Mouse (Mus musculus) liver, embryonic 11.5 days (tissue): ENCODE data around the gene Cdca4. TPM values are rescaled to one million over a fixed set of nuclear protein-coding genes. Genes with fewer than 3 reads are reported as not detected.

ENCODE experiments used
- ATAC-seq: fragments of 200-750 bp; cut with Nextera tagmentation; replicated peaks from 2 replicates; pipeline ENCODE4 v1.8.0; 2017; ENCODE audit warnings: moderate number of reproducible peaks, mild to moderate bottlenecking, moderate TSS enrichment, moderate library complexity; ENCODE audit not compliant: low FRiP score
- DNase-seq: peaks from one replicate; pipeline ENCODE4 v3.0.0-alpha.2; 2017; ENCODE audit warnings: low spot score
- H3K27ac ChIP-seq: fragments of 300-500 bp; sonication (generic); 2 replicates; pipeline ENCODE4 v1.5.1; 2014; ENCODE audit warnings: mild to moderate bottlenecking, low read depth, low read length, control low read depth
- H3K27me3 ChIP-seq: fragments of 300-500 bp; sonication (generic); replicated peaks from 2 replicates; pipeline ENCODE4 v1.6.1; 2014; ENCODE audit warnings: low read length, mixed read lengths; ENCODE audit not compliant: control insufficient read depth, insufficient read depth
- H3K36me3 ChIP-seq: fragments of 300-500 bp; sonication (generic); 2 replicates; pipeline ENCODE4 v1.6.1; 2014; ENCODE audit warnings: mild to moderate bottlenecking, low read length, moderate library complexity, mixed read lengths; ENCODE audit not compliant: control insufficient read depth, insufficient read depth
- H3K4me1 ChIP-seq: fragments of 300-500 bp; sonication (generic); replicated peaks from 2 replicates; pipeline ENCODE4 v1.6.1; 2014; ENCODE audit warnings: low read length, mixed read lengths; ENCODE audit not compliant: control insufficient read depth, insufficient read depth
- H3K4me2 ChIP-seq: fragments of 300-500 bp; sonication (generic); 2 replicates; pipeline ENCODE4 v1.6.1; 2014; ENCODE audit warnings: mild to moderate bottlenecking, control low read depth, moderate library complexity
- H3K4me3 ChIP-seq: fragments of 300-500 bp; sonication (generic); 2 replicates; pipeline ENCODE4 v1.5.1; 2014; ENCODE audit warnings: low read depth, low read length, control low read depth
- H3K9ac ChIP-seq: fragments of 300-500 bp; sonication (generic); 2 replicates; pipeline ENCODE4 v1.6.1; 2014; ENCODE audit warnings: low read depth, low read length, control low read depth
- H3K9me3 ChIP-seq: fragments of 300-500 bp; sonication (generic); 2 replicates; pipeline ENCODE4 v1.6.1; 2016; ENCODE audit warnings: low read length, inconsistent platforms, mixed read lengths; ENCODE audit not compliant: control insufficient read depth
- WGBS: fragments of 180-500 bp; shearing (Covaris S2); extraction: QIAGEN DNeasy Blood & Tissue Kit; methylation state at CpG from one replicate; pipeline ENCODE4 v1.1.7; 2014; 5-methylcytosine and 5-hydroxymethylcytosine counted together
- polyA plus RNA-seq: library from polyadenylated mRNA; unstranded; fragments of >200 nt; fragmentation: Nextera tagmentation; extraction: Ambion mirVana; gene quantifications from 2 replicates; pipeline ENCODE4 v1.2.1, GENCODE M21; 2014

The Cdca4 gene
- polyA plus RNA-seq, 1 experiment from 2014 or later = 111 TPM

GRCm38 (mm10) chr12:112860765-112861164, 31.5 kb upstream of the Cdca4 start:
- Histone ChIP-seq H3K4me3 (no peak overlapping the region), H3K9me3 (no peaks in the 10 kb centered on the region), H3K4me2 (no peak overlapping the region), H3K36me3 (no peaks in the 10 kb centered on the region), H3K9ac (no peak overlapping the region), H3K27me3 (no peaks in the 10 kb centered on the region), H3K27ac (no peak overlapping the region), H3K4me1 (no peaks in the 10 kb centered on the region)
- 48% methylated on average over 7 of the region's 7 CpGs for WGBS
- DNase-seq (no peak), ATAC-seq (no peak)

GRCm38 (mm10) chr12:112859930-112860329, 30.7 kb upstream of the Cdca4 start:
- no peak overlapping the region for H3K27ac ChIP-seq
- H3K4me3 ChIP-seq = no peak overlapping the region
- no peak overlapping the region for H3K9ac ChIP-seq
- H3K9me3 ChIP-seq = no peaks in the 10 kb centered on the region
- H3K36me3 ChIP-seq = no peaks in the 10 kb centered on the region
- no peak for DNase-seq
- H3K4me1 ChIP-seq = no peaks in the 10 kb centered on the region
- H3K4me2 ChIP-seq = no peak overlapping the region; the same call in none of the 2 replicates
- ATAC-seq = no peak
- H3K27me3 ChIP-seq = no peaks in the 10 kb centered on the region
- 58% methylated on average over 8 of the region's 8 CpGs for WGBS

- WGBS = 75% methylated on average over 9 of the region's 9 CpGs
- no peaks in the 10 kb centered on the region for H3K27me3 ChIP-seq
- no peaks in the 10 kb centered on the region for H3K4me1 ChIP-seq
- no peak overlapping the region for H3K4me2 ChIP-seq
- H3K27ac ChIP-seq = no peak overlapping the region
- no peak for ATAC-seq
- DNase-seq = no peak
- no peaks in the 10 kb centered on the region for H3K36me3 ChIP-seq
- no peaks in the 10 kb centered on the region for H3K9me3 ChIP-seq
- H3K4me3 ChIP-seq = no peak overlapping the region
- H3K9ac ChIP-seq = no peak overlapping the region
Observed at GRCm38 (mm10) chr12:112858581-112859336, 29.5 kb upstream of the Cdca4 start.

- Histone ChIP-seq H3K9ac (no peak overlapping the region), H3K4me2 (no peak overlapping the region), H3K27me3 (no peaks in the 10 kb centered on the region), H3K4me1 (no peaks in the 10 kb centered on the region), H3K36me3 (no peaks in the 10 kb centered on the region), H3K9me3 (no peaks in the 10 kb centered on the region), H3K27ac (no peak overlapping the region), H3K4me3 (no peak overlapping the region)
- DNase-seq = no peak
- 55% methylated on average over 9 of the region's 9 CpGs for WGBS
- ATAC-seq = no peak
Observed at GRCm38 (mm10) chr12:112857021-112857925, 28.1 kb upstream of the Cdca4 start.

- H3K4me3 ChIP-seq = no peak overlapping the region
- 0 out of 2 replicates have a peak, but pooled peaks cover 2% of the 10 kb centered on the region for H3K27me3 ChIP-seq
- no peak overlapping the region for H3K9ac ChIP-seq
- no peaks in the 10 kb centered on the region for H3K4me1 ChIP-seq
- H3K4me2 ChIP-seq = no peak overlapping the region
- H3K27ac ChIP-seq = no peak overlapping the region
- WGBS = 87% methylated on average over 3 of the region's 3 CpGs
- ATAC-seq (no peak), DNase-seq (no peak)
- no peaks in the 10 kb centered on the region for H3K36me3 ChIP-seq
- H3K9me3 ChIP-seq = no peaks in the 10 kb centered on the region
Observed at GRCm38 (mm10) chr12:112856338-112856737, 27.1 kb upstream of the Cdca4 start.

- no peak for DNase-seq
- 59% methylated on average over 7 of the region's 7 CpGs for whole genome bisulfite sequencing
- Histone ChIP-seq H3K4me1 (no peaks in the 10 kb centered on the region), H3K4me3 (no peak overlapping the region), H3K27ac (no peak overlapping the region), H3K27me3 (0 out of 2 replicates have a peak, but pooled peaks cover 2% of the 10 kb centered on the region), H3K9ac (no peak overlapping the region), H3K4me2 (no peak overlapping the region), H3K36me3 (no peaks in the 10 kb centered on the region), H3K9me3 (no peaks in the 10 kb centered on the region)
- ATAC-seq = no peak
Observed at GRCm38 (mm10) chr12:112854610-112855333, 25.5 kb upstream of the Cdca4 start.

GRCm38 (mm10) chr12:112853050-112853729, 24.0 kb upstream of the Cdca4 start:
- H3K9ac ChIP-seq = no peak overlapping the region
- no peaks in the 10 kb centered on the region for H3K9me3 ChIP-seq
- no peaks in the 10 kb centered on the region for H3K36me3 ChIP-seq
- DNase-seq (no peak), ATAC-seq (no peak)
- no peak overlapping the region for H3K4me2 ChIP-seq
- H3K4me1 ChIP-seq = no peaks in the 10 kb centered on the region
- 0 out of 2 replicates have a peak, but pooled peaks cover 2% of the 10 kb centered on the region for H3K27me3 ChIP-seq
- H3K27ac ChIP-seq = no peak overlapping the region
- no peak overlapping the region for H3K4me3 ChIP-seq
- 77% methylated on average over 11 of the region's 11 CpGs for whole genome bisulfite sequencing

- Histone ChIP-seq H3K36me3 (no peaks in the 10 kb centered on the region), H3K4me2 (no peak overlapping the region), H3K4me3 (no peak overlapping the region), H3K9me3 (no peaks in the 10 kb centered on the region), H3K4me1 (no peaks in the 10 kb centered on the region), H3K27ac (no peak overlapping the region), H3K27me3 (0 out of 2 replicates have a peak, but pooled peaks cover 2% of the 10 kb centered on the region), H3K9ac (no peak overlapping the region)
- no peak for DNase-seq
- no peak for ATAC-seq
- WGBS = 30% methylated on average over 7 of the region's 8 CpGs
Observed at GRCm38 (mm10) chr12:112851116-112851515, 21.9 kb upstream of the Cdca4 start.
